ENCODE assay signal across 24 mouse cellular contexts in genomic region chr7:25000711-25001110, GRCm38 (mm10). TPM values are rescaled to one million over a fixed set of nuclear protein-coding genes. Genes with fewer than 3 reads are reported as not detected.
DNase-seq lines count a peak whose midpoint lies in the region; ATAC-seq lines count a peak whose summit lies in the region.
"Had no signal": no experiment of that assay in that cellular context is flagged by ENCODE, and none has a peak within 500 bp of the region (broad histone marks: within the 10 kb centered on the region; RNA-seq: fewer than 3 reads in every experiment).

No protein-coding gene starts in this region.

- peaks cover 34% of the 10 kb centered on the region for H3K27me3 ChIP-seq in hindbrain, embryonic 10.5 days (ENCODE audit: insufficient read depth, poor library complexity, severe bottlenecking)
- H3K27me3 ChIP-seq: hindbrain, embryonic 15.5 days; neural tube, embryonic 15.5 days had no signal

- no peak overlapping the region for H3K27ac ChIP-seq in hindbrain, embryonic 10.5 days
- H3K27ac ChIP-seq: forebrain, embryonic 13.5 days; hindbrain, embryonic 15.5 days; midbrain, embryonic 10.5 days; neural tube, embryonic 15.5 days had no signal

- 0 out of 2 replicates have a peak, but pooled peaks have one; percentile 4 for ATAC-seq in megakaryocyte, adult 5-6 weeks (ENCODE audit: poor library complexity, severe bottlenecking)
- ATAC-seq: forebrain, embryonic 13.5 days; liver, postnatal 0 days had no signal

- peak; percentile 69 for DNase-seq in CD4-positive, CD25-positive, alpha-beta regulatory T cell, adult 2 months (ENCODE audit: low read depth, low spot score)
- peak; percentile 57 to 67 for DNase-seq in CD8-positive naive resting alpha-beta T cell, adult 2 months (ENCODE audit: low read depth in 2 of 2, low spot score in 2 of 2)
- DNase-seq in thymus, postnatal 10 days (ENCODE audit: low spot score in 2 of 2), result peak; percentile 74 to 82
- no peak for DNase-seq in kidney, adult 18-20 months
- no peak for DNase-seq in kidney, adult 9 months
- no peak for DNase-seq in hindbrain, embryonic 10.5 days (ENCODE audit: low spot score)
- DNase-seq: cerebellum, postnatal 14 days; gastrocnemius, postnatal 25 days; kidney, adult 2 months; kidney, postnatal 4 days; liver; liver, postnatal 0 days; retina, postnatal 1 day had no signal

- no peaks in the 10 kb centered on the region for H3K9me3 ChIP-seq in hindbrain, embryonic 10.5 days
- H3K9me3 ChIP-seq: forebrain, embryonic 13.5 days; hindbrain, embryonic 15.5 days; midbrain, embryonic 10.5 days; neural tube, embryonic 15.5 days had no signal

- peaks cover 24% of the 10 kb centered on the region for H3K4me1 ChIP-seq in hindbrain, embryonic 10.5 days (replicated peaks)

- 77% methylated on average over 12 of the region's 12 CpGs for WGBS in hindbrain, embryonic 10.5 days

- no peaks in the 10 kb centered on the region; the same call in 1 of the 2 replicates for H3K36me3 ChIP-seq in hindbrain, embryonic 10.5 days

- H3K4me3 ChIP-seq in hindbrain, embryonic 10.5 days, result no peak overlapping the region
- H3K4me3 ChIP-seq: forebrain, embryonic 13.5 days; hindbrain, embryonic 15.5 days; midbrain, embryonic 10.5 days; neural tube, embryonic 15.5 days had no signal

RNA-seq across cellular contexts. Expression of gene Atp1a3, which starts 5.0 kb away (rescaled TPM):
- total RNA-seq in megakaryocyte, adult 5-6 weeks (2015), result 126 and 128 TPM in 2 replicates
- 61.6 and 106 TPM in 2 replicates for total RNA-seq in megakaryocyte, adult 5-6 weeks (2017)
- polyA plus RNA-seq in hindbrain, embryonic 10.5 days (2016; fragmentation: Nextera tagmentation; extraction: Ambion mirVana), result 11.8 and 45.9 TPM in 2 replicates

RNA-seq across cellular contexts. Expression of gene Rabac1, which starts 28.2 kb away (rescaled TPM):
- total RNA-seq in megakaryocyte, adult 5-6 weeks (2015), result 85.5 and 102 TPM in 2 replicates
- 73.1 and 79.3 TPM in 2 replicates for total RNA-seq in megakaryocyte, adult 5-6 weeks (2017)
- polyA plus RNA-seq in hindbrain, embryonic 10.5 days (2016; fragmentation: Nextera tagmentation; extraction: Ambion mirVana), result 98.4 and 126 TPM in 2 replicates

RNA-seq across cellular contexts. Expression of gene Gm4881, which starts 56.4 kb away (rescaled TPM):
- not detected in 2 replicates for total RNA-seq in megakaryocyte, adult 5-6 weeks (2015)
- total RNA-seq in megakaryocyte, adult 5-6 weeks (2017), result not detected in 2 replicates
- polyA plus RNA-seq in hindbrain, embryonic 10.5 days (2016; fragmentation: Nextera tagmentation; extraction: Ambion mirVana), result 0.42 and 2.7 TPM in 2 replicates
- total RNA-seq: adrenal gland, postnatal 4 days; gastrocnemius, postnatal 25 days; heart, adult 8-10 months; heart, postnatal 25 days; layer of hippocampus, postnatal 14 days; left cerebral cortex, postnatal 36 days; monocyte, adult 5-6 weeks had no signal
- polyA plus RNA-seq: kidney, adult 2 months; liver, postnatal 0 days had no signal

Comparison
In these comparisons a context has a peak if more than half of its experiments do, and no peak if none do; other contexts are left out.
1. DNase-seq: peak in CD4-positive, CD25-positive, alpha-beta regulatory T cell, adult 2 months (single experiment), CD8-positive naive resting alpha-beta T cell, adult 2 months (2 of 2) and thymus, postnatal 10 days (2 of 2); none in kidney, adult 18-20 months (single experiment), kidney, adult 9 months (single experiment) and hindbrain, embryonic 10.5 days (single experiment).